Mouse (Mus musculus) kidney, postnatal 0 days (tissue): Measurements from ENCODE around the gene Themis3. TPM values are rescaled to one million over a fixed set of nuclear protein-coding genes. Genes with fewer than 3 reads are reported as not detected.

Experiments used
- ATAC-seq: fragments of 200-750 bp; cut with Nextera tagmentation; replicated peaks from 2 replicates; pipeline ENCODE4 v1.8.0; 2017; ENCODE audit warnings: low read depth, moderate number of reproducible peaks, moderate TSS enrichment, moderate library complexity; ENCODE audit not compliant: low FRiP score
- DNase-seq: peaks from one replicate; pipeline ENCODE4 v3.0.0-alpha.2; 2016; ENCODE audit warnings: low spot score
- H3K27ac ChIP-seq: fragments of 300-500 bp; sonication (generic); 2 replicates; pipeline ENCODE4 v1.5.1; 2014; ENCODE audit warnings: mild to moderate bottlenecking
- H3K27me3 ChIP-seq: fragments of 300-500 bp; sonication (generic); 2 replicates; pipeline ENCODE4 v1.6.1; 2014; ENCODE audit warnings: low read length, mixed read lengths; ENCODE audit not compliant: insufficient read depth
- H3K36me3 ChIP-seq: fragments of 300-500 bp; sonication (generic); 2 replicates; pipeline ENCODE4 v1.6.1; 2014; ENCODE audit warnings: low read length, mixed read lengths; ENCODE audit not compliant: insufficient read depth
- H3K4me1 ChIP-seq: fragments of 300-500 bp; sonication (generic); replicated peaks from 2 replicates; pipeline ENCODE4 v1.6.1; 2014; ENCODE audit warnings: antibody characterized with exemption, low read length, mixed read lengths; ENCODE audit not compliant: insufficient read depth
- H3K4me2 ChIP-seq: fragments of 300-500 bp; sonication (generic); 2 replicates; pipeline ENCODE4 v1.6.1; 2014; ENCODE audit warnings: mild to moderate bottlenecking, low read length, moderate library complexity, mixed read lengths
- H3K4me3 ChIP-seq: fragments of 300-500 bp; sonication (generic); replicated peaks from 2 replicates; pipeline ENCODE4 v1.5.1; 2014; ENCODE audit warnings: low read depth, low read length
- H3K9ac ChIP-seq: fragments of 300-500 bp; sonication (generic); 2 replicates; pipeline ENCODE4 v1.6.1; 2014; ENCODE audit warnings: low read depth, low read length
- H3K9me3 ChIP-seq: fragments of 300-500 bp; sonication (generic); replicated peaks from 2 replicates; pipeline ENCODE4 v1.6.1; 2016; ENCODE audit warnings: low read length, inconsistent platforms, mixed read lengths
- CTCF ChIP-seq: IDR thresholded peaks from 2 replicates; pipeline ENCODE4 v1.5.1; 2016; ENCODE audit warnings: antibody characterized with exemption, low read depth, mild to moderate bottlenecking, moderate library complexity
- WGBS: fragments of 180-500 bp; shearing (Covaris S2); extraction: QIAGEN DNeasy Blood & Tissue Kit; methylation state at CpG from one replicate; pipeline ENCODE4 v1.1.7; 2014; 5-methylcytosine and 5-hydroxymethylcytosine counted together
- polyA plus RNA-seq: library from polyadenylated mRNA; unstranded; fragments of >200 nt; fragmentation: Nextera tagmentation; extraction: Ambion mirVana; gene quantifications from 2 replicates; pipeline ENCODE4 v1.2.1, GENCODE M21; 2015

Themis3 gene
- polyA plus RNA-seq, 1 experiment from 2014 or later, result 0.25 TPM

GRCm38 (mm10) chr17:66514288-66514995 lies 80.0 kb downstream of the Themis3 start:
- Histone ChIP-seq H3K36me3 (no peaks in the 10 kb centered on the region), H3K27ac (no peak overlapping the region), H3K9ac (no peak overlapping the region), H3K4me1 (0 out of 2 replicates have a peak, but pooled peaks cover 9% of the 10 kb centered on the region), H3K4me3 (no peak overlapping the region), H3K27me3 (no peaks in the 10 kb centered on the region), H3K9me3 (no peaks in the 10 kb centered on the region), H3K4me2 (no peak overlapping the region)
- ATAC-seq, result no peak
- no peak for DNase-seq
- WGBS, result 77% methylated on average over 10 of the region's 10 CpGs
- TF ChIP-seq CTCF, result no peak

DNA sequence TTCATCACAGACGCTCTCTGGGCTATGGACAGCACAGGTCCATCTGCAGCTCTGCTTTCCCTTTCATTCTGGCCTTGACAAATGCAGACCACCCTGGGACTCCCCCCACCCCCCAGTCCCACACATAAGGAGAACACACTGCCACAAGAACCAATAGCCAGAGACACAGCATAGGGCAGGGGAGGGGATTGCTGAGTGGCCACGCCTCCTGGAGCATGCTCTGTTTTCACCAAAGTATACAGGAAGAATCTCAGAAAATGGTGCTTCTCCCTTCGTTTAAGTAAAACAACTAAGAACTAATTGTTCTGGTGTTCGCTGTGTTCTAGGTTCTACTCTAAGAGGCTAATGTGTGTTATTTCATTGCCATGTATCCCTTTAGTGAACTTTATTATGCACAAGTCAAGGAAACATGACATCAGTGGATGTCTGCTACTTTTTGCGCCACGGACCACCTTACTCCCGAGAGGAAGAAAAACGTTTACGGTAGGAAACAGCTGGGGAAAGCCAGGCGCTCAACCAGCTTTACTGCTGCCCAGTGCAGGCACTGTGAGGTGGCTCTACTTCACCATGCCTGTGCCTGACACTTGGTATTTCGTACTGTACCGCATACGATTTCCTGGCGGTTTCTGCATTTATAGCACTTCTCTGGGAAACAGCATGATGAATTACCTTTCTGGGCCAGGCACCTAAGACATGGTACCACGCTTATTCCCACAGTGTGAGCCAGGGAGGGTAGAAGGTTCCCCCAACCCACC lies 82.0 kb downstream of the Themis3 start:
- no peaks in the 10 kb centered on the region for H3K27me3 ChIP-seq
- H3K4me3 ChIP-seq, result no peak overlapping the region
- H3K9ac ChIP-seq, result no peak overlapping the region
- H3K9me3 ChIP-seq, result no peaks in the 10 kb centered on the region
- no peak overlapping the region for H3K4me2 ChIP-seq
- H3K4me1 ChIP-seq, result no peaks in the 10 kb centered on the region
- TF ChIP-seq CTCF, result no peak
- DNase-seq, result no peak
- ATAC-seq, result no peak
- no peak overlapping the region for H3K27ac ChIP-seq
- H3K36me3 ChIP-seq, result no peaks in the 10 kb centered on the region
- WGBS, result 65% methylated on average over 15 of the region's 15 CpGs

GRCm38 (mm10) chr17:66510221-66510683 lies 84.2 kb downstream of the Themis3 start:
- Histone ChIP-seq H3K4me2 (no peak overlapping the region), H3K27ac (peak overlapping the region; percentile 20; the same call in 1 of the 2 replicates), H3K4me1 (no peaks in the 10 kb centered on the region), H3K9me3 (no peaks in the 10 kb centered on the region), H3K9ac (no peak overlapping the region), H3K27me3 (no peaks in the 10 kb centered on the region), H3K36me3 (0 out of 2 replicates have a peak, but pooled peaks cover 8% of the 10 kb centered on the region), H3K4me3 (no peak overlapping the region)
- ATAC-seq, result 0 out of 2 replicates have a peak, but pooled peaks have one; percentile 19
- WGBS, result 27% methylated on average over 10 of the region's 10 CpGs
- no peak for TF ChIP-seq CTCF
- DNase-seq, result peak; percentile 33

GRCm38 (mm10) chr17:66507049-66507954 lies 87.1 kb downstream of the Themis3 start:
- WGBS, result 79% methylated on average over 9 of the region's 9 CpGs
- Histone ChIP-seq H3K36me3 (0 out of 2 replicates have a peak, but pooled peaks cover 17% of the 10 kb centered on the region), H3K27ac (no peak overlapping the region), H3K4me3 (no peak overlapping the region), H3K9ac (no peak overlapping the region), H3K4me2 (no peak overlapping the region), H3K4me1 (no peaks in the 10 kb centered on the region), H3K9me3 (no peaks in the 10 kb centered on the region), H3K27me3 (no peaks in the 10 kb centered on the region)
- no peak for TF ChIP-seq CTCF
- DNase-seq, result peak; percentile 22
- ATAC-seq, result peak; percentile 74

- peaks cover 21% of the 10 kb centered on the region; the same call in 1 of the 2 replicates for H3K36me3 ChIP-seq
- no peak for TF ChIP-seq CTCF
- H3K4me3 ChIP-seq, result no peak overlapping the region
- no peak overlapping the region for H3K27ac ChIP-seq
- no peaks in the 10 kb centered on the region for H3K9me3 ChIP-seq
- H3K9ac ChIP-seq, result no peak overlapping the region
- no peak for ATAC-seq
- no peak for DNase-seq
- 86% methylated on average over 8 of the region's 8 CpGs for WGBS
- no peaks in the 10 kb centered on the region for H3K4me1 ChIP-seq
- H3K27me3 ChIP-seq, result no peaks in the 10 kb centered on the region
- H3K4me2 ChIP-seq, result no peak overlapping the region
Measured at GRCm38 (mm10) chr17:66504964-66505363, 89.5 kb downstream of the Themis3 start.

Other genes starting within 250 kb of the Themis3 start
- 3.5 and 3.6 TPM in 2 replicates for gene Mtcl1, start 144.9 kb downstream of the Themis3 start, polyA plus RNA-seq
- 46.3 and 51.0 TPM in 2 replicates for gene Rab12, start 74.9 kb downstream of the Themis3 start, polyA plus RNA-seq